Mouse (Mus musculus) embryonic facial prominence, embryonic 11.5 days (tissue): ENCODE measurements at regions not wholly inside any gene's neighbourhood (a gene's known extent, or its start where the extent isn't known, plus 50 kb on each side); places are given as distances from the start of the nearest gene placed in this dataset.

ENCODE experiments used
- ATAC-seq: fragments of 200-750 bp; cut with Nextera tagmentation; replicated peaks from 2 replicates; pipeline ENCODE4 v1.8.0; 2017; ENCODE audit warnings: low read depth; ENCODE audit not compliant: insufficient number of reproducible peaks, low FRiP score, low TSS enrichment
- DNase-seq: peaks from one replicate; pipeline ENCODE4 v3.0.0-alpha.2; 2015; ENCODE audit warnings: low spot score
- H3K27ac ChIP-seq: fragments of 300-500 bp; sonication (generic); replicated peaks from 2 replicates; pipeline ENCODE4 v1.5.1; 2014; ENCODE audit warnings: mild to moderate bottlenecking, low read depth, low read length, control low read depth
- H3K27me3 ChIP-seq: fragments of 300-500 bp; sonication (generic); 2 replicates; pipeline ENCODE4 v1.6.1; 2014; ENCODE audit warnings: mild to moderate bottlenecking, low read length, moderate library complexity, mixed read lengths; ENCODE audit not compliant: control insufficient read depth, insufficient read depth
- H3K36me3 ChIP-seq: fragments of 300-500 bp; sonication (generic); replicated peaks from 2 replicates; pipeline ENCODE4 v1.6.1; 2014; ENCODE audit warnings: low read depth, mild to moderate bottlenecking, low read length, moderate library complexity, mixed read lengths; ENCODE audit not compliant: control insufficient read depth, insufficient read depth
- H3K4me1 ChIP-seq: fragments of 300-500 bp; sonication (generic); 2 replicates; pipeline ENCODE4 v1.6.1; 2014; ENCODE audit warnings: low read length, mixed read lengths; ENCODE audit not compliant: control insufficient read depth, insufficient read depth
- H3K4me2 ChIP-seq: fragments of 300-500 bp; sonication (generic); 2 replicates; pipeline ENCODE4 v1.6.1; 2014; ENCODE audit warnings: low read depth, mild to moderate bottlenecking, control low read depth, low read length, moderate library complexity
- H3K4me3 ChIP-seq: fragments of 300-500 bp; sonication (generic); 2 replicates; pipeline ENCODE4 v1.5.1; 2014; ENCODE audit warnings: low read depth, low read length, control low read depth
- H3K9ac ChIP-seq: fragments of 300-500 bp; sonication (generic); replicated peaks from 2 replicates; pipeline ENCODE4 v1.6.1; 2014; ENCODE audit warnings: mild to moderate bottlenecking, control low read depth, low read length
- H3K9me3 ChIP-seq: fragments of 300-500 bp; sonication (generic); replicated peaks from 2 replicates; pipeline ENCODE4 v1.6.1; 2016; ENCODE audit warnings: mild to moderate bottlenecking, low read length, inconsistent platforms, mixed read lengths; ENCODE audit not compliant: control insufficient read depth
- WGBS: fragments of 180-500 bp; shearing (Covaris S2); extraction: QIAGEN DNeasy Blood & Tissue Kit; methylation state at CpG from one replicate; pipeline ENCODE4 v1.1.7; 2014; 5-methylcytosine and 5-hydroxymethylcytosine counted together

DNA sequence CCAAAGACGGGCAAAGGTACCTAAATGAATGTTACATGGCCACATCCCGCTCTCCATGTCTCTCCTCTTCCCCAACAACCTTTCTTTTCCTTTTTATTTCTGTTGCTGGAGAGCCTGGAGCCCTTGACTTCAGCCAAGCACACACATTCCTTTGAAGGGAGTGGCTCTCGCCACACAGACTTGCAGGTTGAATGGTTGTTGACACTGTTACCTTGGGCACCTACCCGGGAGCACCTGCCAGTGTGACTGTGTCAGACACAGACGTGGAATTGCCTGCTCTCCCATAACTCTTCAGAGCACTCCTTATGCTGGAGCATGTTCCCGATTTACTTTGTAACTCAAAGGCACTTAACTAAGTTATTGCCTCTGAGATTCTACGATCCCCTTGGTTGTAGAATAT lies 240.0 kb upstream of the Nr2f2 start:
- no peaks in the 10 kb centered on the region for H3K27me3 ChIP-seq
- no peaks in the 10 kb centered on the region for H3K36me3 ChIP-seq
- H3K4me3 ChIP-seq = no peak overlapping the region
- ATAC-seq (no peak), DNase-seq (no peak)
- WGBS = 89% methylated on average over 7 of the region's 7 CpGs
- no peaks in the 10 kb centered on the region for H3K4me1 ChIP-seq
- H3K27ac ChIP-seq = no peak overlapping the region
- H3K9ac ChIP-seq = no peak overlapping the region
- no peaks in the 10 kb centered on the region for H3K9me3 ChIP-seq
- H3K4me2 ChIP-seq = no peak overlapping the region

DNA sequence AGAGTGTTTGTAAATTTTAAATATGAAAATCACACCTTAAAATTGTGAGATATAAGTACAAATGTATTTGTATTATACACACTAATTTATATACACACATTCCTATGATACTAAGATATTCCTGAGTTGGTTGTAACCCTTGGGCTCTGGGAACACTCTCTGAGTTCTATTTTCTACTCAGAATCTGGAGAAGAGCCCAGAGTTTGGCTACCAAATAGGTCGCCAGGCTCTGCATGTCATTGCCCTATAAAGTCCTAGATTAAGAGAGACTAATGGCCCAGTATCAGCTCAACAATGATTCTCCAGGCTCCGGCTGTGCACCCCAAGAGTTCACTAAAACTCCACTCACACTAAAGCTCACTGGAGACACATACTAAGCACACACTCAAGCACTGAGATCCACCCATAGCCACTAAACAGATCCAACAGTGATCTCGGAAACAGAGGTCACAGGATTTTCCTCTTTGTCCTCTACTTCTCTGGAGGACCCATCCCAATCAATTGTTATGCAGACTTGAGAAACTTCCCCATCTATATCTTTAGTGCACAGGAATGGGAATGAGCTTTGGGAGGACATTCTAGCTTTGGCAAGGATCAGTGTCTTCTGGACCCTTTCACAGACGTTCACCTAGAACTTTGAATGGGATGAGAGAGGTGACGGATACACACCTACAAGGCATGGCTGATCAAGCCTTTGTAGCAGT lies 238.1 kb upstream of the Nr2f2 start:
- Histone ChIP-seq H3K36me3 (no peaks in the 10 kb centered on the region), H3K27ac (no peak overlapping the region), H3K4me2 (no peak overlapping the region), H3K27me3 (no peaks in the 10 kb centered on the region), H3K4me3 (no peak overlapping the region), H3K4me1 (no peaks in the 10 kb centered on the region), H3K9me3 (no peaks in the 10 kb centered on the region), H3K9ac (no peak overlapping the region)
- 90% methylated on average over 5 of the region's 5 CpGs for WGBS
- ATAC-seq (no peak), DNase-seq (no peak)

DNA sequence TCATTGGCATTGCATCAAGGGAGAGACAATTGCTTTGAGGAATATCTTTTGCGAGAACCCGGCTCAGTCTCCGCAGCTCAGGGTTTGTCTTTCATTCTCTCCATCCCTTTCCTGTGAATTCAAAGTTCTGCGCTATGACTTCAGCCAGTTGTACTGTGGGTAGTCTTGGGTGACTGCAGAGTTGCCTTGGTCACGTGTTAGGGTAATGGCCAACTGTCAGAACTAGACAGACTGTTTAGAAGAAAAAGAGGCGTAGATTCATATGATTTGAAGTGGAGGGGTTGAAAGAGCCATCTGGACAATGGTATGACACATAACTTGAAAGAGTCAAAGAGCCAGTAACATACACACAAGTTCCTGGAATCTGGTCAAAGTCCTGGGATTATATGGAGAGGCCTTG lies 226.5 kb upstream of the Nr2f2 start:
- WGBS = 88% methylated on average over 6 of the region's 6 CpGs
- ATAC-seq (no peak), DNase-seq (no peak)
- Histone ChIP-seq H3K27ac (no peak overlapping the region), H3K4me1 (no peaks in the 10 kb centered on the region), H3K9me3 (no peaks in the 10 kb centered on the region), H3K9ac (no peak overlapping the region), H3K36me3 (no peaks in the 10 kb centered on the region), H3K4me3 (no peak overlapping the region), H3K27me3 (no peaks in the 10 kb centered on the region), H3K4me2 (no peak overlapping the region)

DNA sequence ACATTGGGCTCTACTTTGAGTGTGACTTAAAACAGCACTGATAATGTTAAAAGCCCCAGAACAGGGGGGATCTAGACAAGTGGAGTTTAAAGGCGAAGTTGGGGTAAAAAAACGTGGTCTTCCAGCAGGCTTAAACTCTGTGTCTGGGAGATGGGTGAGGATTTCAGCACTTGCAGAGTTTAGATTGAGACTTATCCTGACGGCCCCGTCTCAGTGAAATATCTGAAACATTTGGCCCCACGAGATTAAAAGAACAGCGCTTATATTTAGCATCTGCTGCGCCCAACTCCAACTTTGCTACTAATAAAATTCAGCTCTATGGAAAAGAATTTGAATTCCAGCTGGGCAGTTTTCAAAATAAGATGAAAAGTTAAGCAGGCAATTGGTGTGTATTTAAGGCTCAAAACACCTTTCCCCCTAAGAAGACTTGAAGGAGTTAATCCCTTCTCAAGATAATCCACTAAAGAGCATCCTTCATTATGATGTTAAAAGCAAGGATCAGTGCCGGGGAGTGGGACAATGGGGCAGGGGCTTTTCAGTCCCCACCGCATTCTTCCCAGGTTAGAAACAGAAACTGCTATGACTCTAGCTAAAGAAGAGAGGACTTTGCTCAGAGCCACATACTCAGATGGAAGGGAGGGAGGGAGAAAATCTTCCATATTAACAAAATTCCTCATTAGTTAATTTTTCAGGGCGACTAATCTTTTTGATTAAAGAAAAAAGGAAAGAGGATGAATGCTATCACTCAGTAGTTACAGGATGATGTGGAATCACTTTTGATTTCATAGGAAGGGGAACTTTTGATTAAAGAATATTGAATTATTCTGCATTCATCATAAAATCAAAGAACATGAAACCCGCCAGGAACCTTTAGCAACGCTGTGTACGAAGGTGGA lies 225.1 kb upstream of the Nr2f2 start:
- DNase-seq (no peak), ATAC-seq (no peak)
- H3K4me3 ChIP-seq = no peak overlapping the region
- H3K27ac ChIP-seq = no peak overlapping the region
- H3K27me3 ChIP-seq = no peaks in the 10 kb centered on the region
- H3K36me3 ChIP-seq = no peaks in the 10 kb centered on the region
- no peaks in the 10 kb centered on the region for H3K4me1 ChIP-seq
- H3K9ac ChIP-seq = no peak overlapping the region
- 26% methylated on average over 13 of the region's 13 CpGs for WGBS
- no peak overlapping the region for H3K4me2 ChIP-seq
- no peaks in the 10 kb centered on the region for H3K9me3 ChIP-seq

DNA sequence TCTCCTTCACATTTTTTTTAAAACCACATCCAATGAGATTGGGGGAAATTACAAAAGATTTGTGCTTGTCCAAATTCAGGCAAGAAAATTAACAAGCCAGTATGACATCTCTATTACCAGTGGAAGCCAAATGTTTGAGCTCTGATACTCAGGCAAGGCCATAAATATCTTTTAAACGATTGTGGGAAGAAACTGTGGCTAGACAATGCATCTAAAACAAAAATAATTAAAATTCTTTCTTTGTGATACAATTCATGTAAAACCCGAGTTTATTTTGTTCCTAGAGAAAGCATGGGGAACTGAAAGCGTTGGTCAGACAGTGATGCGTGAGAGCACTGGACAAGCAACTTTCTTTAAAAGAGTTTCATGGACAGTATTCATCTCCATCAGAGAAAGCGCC lies 223.2 kb upstream of the Nr2f2 start:
- H3K4me2 ChIP-seq = no peak overlapping the region
- no peaks in the 10 kb centered on the region for H3K9me3 ChIP-seq
- DNase-seq (no peak), ATAC-seq (no peak)
- no peaks in the 10 kb centered on the region for H3K27me3 ChIP-seq
- H3K36me3 ChIP-seq = no peaks in the 10 kb centered on the region
- H3K4me3 ChIP-seq = no peak overlapping the region
- H3K9ac ChIP-seq = no peak overlapping the region
- H3K27ac ChIP-seq = no peak overlapping the region
- WGBS = 68% methylated on average over 5 of the region's 5 CpGs
- no peaks in the 10 kb centered on the region for H3K4me1 ChIP-seq

DNA sequence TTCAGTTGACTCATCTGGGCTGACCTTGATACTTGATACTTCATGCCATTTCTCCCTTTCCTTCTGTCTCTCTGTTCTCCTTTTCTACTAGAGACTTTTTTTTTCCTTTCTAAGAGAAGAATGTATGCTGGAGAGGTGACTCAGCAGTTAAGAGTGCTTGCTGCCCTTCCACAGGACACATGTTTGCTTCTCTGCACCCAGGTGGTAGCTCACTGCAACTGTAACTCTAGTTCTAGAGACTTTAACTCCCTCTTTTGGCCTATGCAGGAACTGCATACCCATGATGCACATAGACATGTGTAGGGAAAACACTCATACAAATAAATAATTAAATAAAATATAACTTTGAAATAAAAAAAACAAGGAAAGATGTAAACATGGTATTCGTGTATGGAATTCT lies 221.5 kb upstream of the Nr2f2 start:
- Histone ChIP-seq H3K9ac (no peak overlapping the region), H3K27me3 (no peaks in the 10 kb centered on the region), H3K4me1 (no peaks in the 10 kb centered on the region), H3K9me3 (no peaks in the 10 kb centered on the region), H3K36me3 (no peaks in the 10 kb centered on the region), H3K27ac (no peak overlapping the region), H3K4me2 (no peak overlapping the region), H3K4me3 (no peak overlapping the region)
- WGBS = 84% methylated on average over 1 of the region's 1 CpGs
- DNase-seq = no peak
- ATAC-seq = no peak

DNA sequence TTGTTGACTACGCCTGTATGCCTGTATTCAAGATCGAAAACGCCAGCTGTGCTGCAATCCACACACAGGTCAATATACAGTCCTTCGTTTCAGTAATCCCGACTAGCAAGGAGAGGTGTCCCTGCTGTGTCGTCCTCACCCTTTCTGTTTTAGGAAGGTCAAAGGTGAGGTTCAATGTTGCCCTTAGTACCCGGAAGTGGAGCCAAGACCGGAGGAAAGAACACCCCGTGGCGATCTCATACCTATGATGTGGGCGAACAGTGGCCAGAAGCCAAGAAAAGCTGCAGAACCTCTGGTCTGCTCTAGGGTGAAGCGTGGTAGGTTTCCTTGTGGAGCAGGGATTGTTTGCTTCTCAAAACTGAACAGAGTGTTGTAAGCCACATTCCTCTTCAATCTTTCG lies 217.9 kb upstream of the Nr2f2 start:
- 80% methylated on average over 13 of the region's 13 CpGs for WGBS

More for the DNA sequence above, 217.9 kb upstream of the Nr2f2 start:
- DNase-seq = no peak
- Histone ChIP-seq H3K9me3 (no peaks in the 10 kb centered on the region), H3K36me3 (no peaks in the 10 kb centered on the region), H3K4me1 (no peaks in the 10 kb centered on the region), H3K27ac (no peak overlapping the region), H3K4me3 (no peak overlapping the region), H3K4me2 (no peak overlapping the region), H3K27me3 (no peaks in the 10 kb centered on the region), H3K9ac (no peak overlapping the region)
- no peak for ATAC-seq
